Comparison of ENCODE assay signal across 10 mouse cellular contexts in the genomic region with DNA sequence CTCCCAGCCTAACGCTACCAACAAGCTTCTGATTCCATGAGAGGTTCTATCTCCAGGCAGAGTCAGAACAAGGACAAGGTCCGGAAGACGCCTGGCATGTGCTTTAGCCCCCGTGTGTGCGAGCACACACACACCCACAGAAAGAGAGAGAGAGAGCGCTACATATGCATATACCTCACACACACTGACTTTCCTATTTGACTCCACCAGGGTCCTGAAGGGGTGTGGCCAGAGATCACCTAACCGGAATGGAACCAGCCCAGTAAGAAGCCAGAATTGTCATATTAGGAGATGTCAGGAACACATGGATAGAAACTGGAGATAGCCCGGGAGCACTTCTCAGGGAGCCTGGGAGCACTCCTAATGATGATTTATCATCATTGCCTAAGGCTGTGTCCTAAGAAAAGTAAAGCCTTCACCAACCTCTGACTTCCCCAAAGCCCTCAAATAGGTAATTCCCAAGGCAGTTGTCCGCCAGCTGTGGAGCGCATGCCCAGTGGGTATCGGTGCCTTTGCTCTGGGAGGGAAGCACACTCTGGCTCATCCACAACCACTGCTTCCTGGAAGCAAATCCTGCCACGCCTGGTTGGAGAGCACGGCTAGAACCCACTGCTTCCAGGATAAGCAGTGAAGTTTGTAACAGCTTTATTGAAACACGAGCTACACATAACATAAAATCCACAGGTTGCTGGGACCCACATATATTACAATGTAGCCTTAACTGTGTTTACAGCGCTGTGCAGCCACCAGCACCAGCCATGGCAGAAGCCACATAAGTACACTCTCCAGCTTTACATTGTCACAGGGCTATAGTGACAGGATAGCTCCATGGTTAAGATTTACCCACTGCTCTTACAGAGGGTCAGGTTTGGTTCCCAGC. TPM values are rescaled to one million over a fixed set of nuclear protein-coding genes. Genes with fewer than 3 reads are reported as not detected.
DNase-seq lines count a peak whose midpoint lies in the region; ATAC-seq and TF ChIP-seq lines count a peak whose summit lies in the region.
"Had no signal": no experiment of that assay in that cellular context is flagged by ENCODE, and none has a peak within 500 bp of the region (broad histone marks: within the 10 kb centered on the region; RNA-seq: fewer than 3 reads in every experiment).

No protein-coding gene starts in this region.

- H3K4me1 ChIP-seq in forebrain, embryonic 10.5 days: peaks cover 70% of the 10 kb centered on the region
- peaks cover 25% of the 10 kb centered on the region for H3K4me1 ChIP-seq in forebrain, postnatal 0 days (ENCODE audit: insufficient read depth)
- H3K4me1 ChIP-seq in kidney, embryonic 15.5 days: peaks cover 71% of the 10 kb centered on the region
- peaks cover 44% of the 10 kb centered on the region for H3K4me1 ChIP-seq in stomach, embryonic 14.5 days (ENCODE audit: control insufficient read depth, insufficient read depth, low read length)

- no peak for TF ChIP-seq CTCF in forebrain, postnatal 0 days (IDR thresholded peaks at IDR 0.05; ENCODE audit: low read depth)

- WGBS in forebrain, embryonic 10.5 days: 58% methylated on average over 15 of the region's 15 CpGs
- WGBS in forebrain, postnatal 0 days: 54% methylated on average over 15 of the region's 15 CpGs
- WGBS in kidney, embryonic 15.5 days: 46% methylated on average over 15 of the region's 15 CpGs
- 47% methylated on average over 15 of the region's 15 CpGs for WGBS in stomach, embryonic 14.5 days

- H3K4me3 ChIP-seq in forebrain, embryonic 10.5 days: peak overlapping the region; percentile 16; the same call in 1 of the 2 replicates
- H3K4me3 ChIP-seq in forebrain, postnatal 0 days (ENCODE audit: low read depth, low read length): no peak overlapping the region
- H3K4me3 ChIP-seq in kidney, embryonic 15.5 days (replicated peaks): no peak overlapping the region
- H3K4me3 ChIP-seq in stomach, embryonic 14.5 days (ENCODE audit: low read depth, low read length): no peak overlapping the region

- H3K9me3 ChIP-seq in forebrain, embryonic 10.5 days: no peaks in the 10 kb centered on the region
- no peaks in the 10 kb centered on the region for H3K9me3 ChIP-seq in forebrain, postnatal 0 days (ENCODE audit: low read length)
- no peaks in the 10 kb centered on the region for H3K9me3 ChIP-seq in kidney, embryonic 15.5 days (replicated peaks)
- H3K9me3 ChIP-seq in stomach, embryonic 14.5 days (ENCODE audit: control insufficient read depth, low read depth, low read length): no peaks in the 10 kb centered on the region

- no peak overlapping the region for H3K9ac ChIP-seq in forebrain, postnatal 0 days
- H3K9ac ChIP-seq in kidney, embryonic 15.5 days: no peak overlapping the region
- H3K9ac ChIP-seq in stomach, embryonic 14.5 days (replicated peaks; ENCODE audit: low read depth, low read length): no peak overlapping the region

- H3K4me2 ChIP-seq in forebrain, postnatal 0 days (ENCODE audit: low read depth): no peak overlapping the region
- peak overlapping the region; percentile 14; the same call in 1 of the 2 replicates for H3K4me2 ChIP-seq in kidney, embryonic 15.5 days
- 0 out of 2 replicates have a peak overlapping the region, but pooled peaks have one; percentile 2 for H3K4me2 ChIP-seq in stomach, embryonic 14.5 days (replicated peaks; ENCODE audit: low read depth, low read length)

- H3K36me3 ChIP-seq in forebrain, embryonic 10.5 days (replicated peaks): no peaks in the 10 kb centered on the region
- no peaks in the 10 kb centered on the region for H3K36me3 ChIP-seq in forebrain, postnatal 0 days (ENCODE audit: insufficient read depth)
- H3K36me3 ChIP-seq in kidney, embryonic 15.5 days: no peaks in the 10 kb centered on the region
- H3K36me3 ChIP-seq in stomach, embryonic 14.5 days (ENCODE audit: control insufficient read depth, insufficient read depth, low read length): no peaks in the 10 kb centered on the region

- ATAC-seq in forebrain, postnatal 0 days: no peak
- no peak for ATAC-seq in kidney, embryonic 15.5 days (replicated peaks; ENCODE audit: low FRiP score)
- no peak for ATAC-seq in stomach, embryonic 14.5 days (ENCODE audit: insufficient number of reproducible peaks, insufficient read depth, low FRiP score, low read depth)

- peaks cover 45% of the 10 kb centered on the region for H3K27me3 ChIP-seq in forebrain, embryonic 10.5 days (ENCODE audit: poor library complexity, severe bottlenecking)
- no peaks in the 10 kb centered on the region for H3K27me3 ChIP-seq in forebrain, postnatal 0 days (ENCODE audit: insufficient read depth, low read length)
- H3K27me3 ChIP-seq in kidney, embryonic 15.5 days: 0 out of 2 replicates have a peak, but pooled peaks cover 6% of the 10 kb centered on the region
- H3K27me3 ChIP-seq in stomach, embryonic 14.5 days (ENCODE audit: control insufficient read depth, insufficient read depth, low read length): no peaks in the 10 kb centered on the region

- DNase-seq in forebrain, embryonic 10.5 days (ENCODE audit: extremely low spot score, low spot score): peak; percentile 14
- DNase-seq in forebrain, postnatal 0 days: no peak
- DNase-seq in kidney, adult 18-20 months: no peak
- DNase-seq in spleen, postnatal 4 days (ENCODE audit: low spot score in 2 of 2): peak; percentile 10 to 52
- no peak for DNase-seq in spleen, postnatal 10 days (ENCODE audit: low spot score in 2 of 2)
- DNase-seq in adipocyte (ENCODE audit: low spot score): no peak

- peak overlapping the region; percentile 12; the same call in 1 of the 2 replicates for H3K27ac ChIP-seq in forebrain, embryonic 10.5 days
- no peak overlapping the region for H3K27ac ChIP-seq in forebrain, postnatal 0 days (ENCODE audit: low read depth, low read length)
- no peak overlapping the region for H3K27ac ChIP-seq in kidney, embryonic 15.5 days
- no peak overlapping the region for H3K27ac ChIP-seq in stomach, embryonic 14.5 days (ENCODE audit: low read length)
- H3K27ac ChIP-seq: kidney, postnatal 0 days had no signal

RNA-seq across cellular contexts. Expression of a gene that starts 39.7 kb away (rescaled TPM):
- polyA plus RNA-seq in forebrain, embryonic 10.5 days (2016; fragmentation: Nextera tagmentation; extraction: Ambion mirVana): 2,559 and 2,733 TPM in 2 replicates
- 2,455 and 2,516 TPM in 2 replicates for total RNA-seq in forebrain, postnatal 0 days (2014; rRNA removed)
- 4,096 and 4,381 TPM in 2 replicates for polyA plus RNA-seq in forebrain, postnatal 0 days (2015; fragmentation: Nextera tagmentation; extraction: Ambion mirVana)
- polyA plus RNA-seq in kidney, embryonic 15.5 days (2015; fragmentation: Nextera tagmentation; extraction: Ambion mirVana): 2,367 and 2,520 TPM in 2 replicates
- 2,902 and 3,014 TPM in 2 replicates for polyA plus RNA-seq in stomach, embryonic 14.5 days (2014; fragmentation: Nextera tagmentation; extraction: Ambion mirVana)

RNA-seq across cellular contexts. Expression of a gene that starts 52.7 kb away (rescaled TPM):
- 0.32 TPM in 1 of 2 replicates, not detected in the other for polyA plus RNA-seq in forebrain, embryonic 10.5 days (2016; fragmentation: Nextera tagmentation; extraction: Ambion mirVana)
- total RNA-seq in forebrain, postnatal 0 days (2014; rRNA removed): 0.29 TPM in 1 of 2 replicates, not detected in the other
- 1.9 and 2.0 TPM in 2 replicates for polyA plus RNA-seq in forebrain, postnatal 0 days (2015; fragmentation: Nextera tagmentation; extraction: Ambion mirVana)
- 1.1 and 1.2 TPM in 2 replicates for polyA plus RNA-seq in kidney, embryonic 15.5 days (2015; fragmentation: Nextera tagmentation; extraction: Ambion mirVana)
- 0.30 and 0.59 TPM in 2 replicates for polyA plus RNA-seq in stomach, embryonic 14.5 days (2014; fragmentation: Nextera tagmentation; extraction: Ambion mirVana)
- total RNA-seq: liver, adult 2 months had no signal
- polyA plus RNA-seq: liver, adult 2 months had no signal

Comparison
In these comparisons a context has a peak if more than half of its experiments do, and no peak if none do; other contexts are left out.
1. DNase-seq: peak in forebrain, embryonic 10.5 days (single experiment) and spleen, postnatal 4 days (2 of 2); none in forebrain, postnatal 0 days (single experiment), kidney, adult 18-20 months (single experiment), spleen, postnatal 10 days (0 of 2) and adipocyte (single experiment).